Comparison of ENCODE assay signal across 9 mouse cellular contexts in the genomic region with DNA sequence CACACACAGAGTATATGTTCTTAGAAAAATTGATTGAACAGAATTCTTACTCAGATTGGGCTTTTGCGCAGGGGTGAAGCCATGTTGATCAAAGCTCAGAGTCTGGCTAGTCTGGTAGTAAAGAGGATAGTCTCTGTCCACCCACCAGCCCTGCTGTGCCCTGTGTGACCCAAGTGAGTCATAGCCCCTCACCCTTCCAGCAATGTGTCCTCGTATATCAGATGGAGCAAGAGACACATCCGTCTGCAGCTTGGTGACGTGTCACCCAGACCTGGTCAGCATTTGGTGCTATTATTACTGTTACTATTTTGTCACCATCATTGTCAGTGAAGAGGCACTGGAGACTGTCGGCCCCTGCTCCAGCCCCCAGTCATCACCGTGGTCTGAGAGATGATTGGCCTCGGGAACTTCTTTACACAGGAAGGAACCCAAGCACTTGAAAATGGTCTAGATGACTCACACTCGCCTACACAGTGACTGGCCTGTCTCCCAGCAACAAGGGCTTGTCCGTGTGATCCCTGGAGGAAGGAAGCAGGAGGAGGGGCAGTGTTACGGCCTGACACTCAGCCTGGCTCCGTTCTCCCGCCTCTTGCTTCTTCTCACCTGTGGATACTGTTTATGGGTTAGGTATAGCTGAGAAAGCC. TPM values are rescaled to one million over a fixed set of nuclear protein-coding genes. Genes with fewer than 3 reads are reported as not detected.
A peak's percentile ranks its signal among the peaks of the same experiment; 100 is the strongest.
DNase-seq lines count a peak whose midpoint lies in the region; ATAC-seq and TF ChIP-seq lines count a peak whose summit lies in the region.
"Had no signal": no experiment of that assay in that cellular context is flagged by ENCODE, and none has a peak within 500 bp of the region (broad histone marks: within the 10 kb centered on the region; RNA-seq: fewer than 3 reads in every experiment).

No protein-coding gene starts in this region.

- H3K4me3 ChIP-seq in heart, embryonic 15.5 days: no peak overlapping the region
- H3K4me3 ChIP-seq in liver, embryonic 13.5 days (replicated peaks): no peak overlapping the region
- H3K4me3 ChIP-seq in gastrocnemius, adult 2 months: no peak overlapping the region
- H3K4me3 ChIP-seq: hindbrain, embryonic 15.5 days had no signal

- intact Hi-C loops in gastrocnemius, adult 2 months (cut with DNase I): no loop called here

- peak overlapping the region; percentile 38 for H3K4me2 ChIP-seq in heart, embryonic 15.5 days
- H3K4me2 ChIP-seq in liver, embryonic 13.5 days: no peak overlapping the region
- H3K4me2 ChIP-seq: hindbrain, embryonic 15.5 days had no signal

- H3K4me1 ChIP-seq in heart, embryonic 15.5 days (replicated peaks): peaks cover 37% of the 10 kb centered on the region
- peaks cover 8% of the 10 kb centered on the region for H3K4me1 ChIP-seq in liver, embryonic 13.5 days (replicated peaks)
- H3K4me1 ChIP-seq: hindbrain, embryonic 15.5 days had no signal

- H3K9me3 ChIP-seq in heart, embryonic 15.5 days (replicated peaks): no peaks in the 10 kb centered on the region
- H3K9me3 ChIP-seq in liver, embryonic 13.5 days (replicated peaks): no peaks in the 10 kb centered on the region
- H3K9me3 ChIP-seq: hindbrain, embryonic 15.5 days had no signal

- H3K27ac ChIP-seq in heart, embryonic 15.5 days: peak overlapping the region; percentile 57
- H3K27ac ChIP-seq in liver, embryonic 13.5 days: no peak overlapping the region
- H3K27ac ChIP-seq in gastrocnemius, adult 2 months: no peak overlapping the region
- H3K27ac ChIP-seq: hindbrain, embryonic 15.5 days had no signal

- no peaks in the 10 kb centered on the region for H3K36me3 ChIP-seq in heart, embryonic 15.5 days
- no peaks in the 10 kb centered on the region for H3K36me3 ChIP-seq in liver, embryonic 13.5 days

- no peaks in the 10 kb centered on the region for H3K27me3 ChIP-seq in heart, embryonic 15.5 days
- no peaks in the 10 kb centered on the region for H3K27me3 ChIP-seq in liver, embryonic 13.5 days
- H3K27me3 ChIP-seq: hindbrain, embryonic 15.5 days had no signal

- H3K9ac ChIP-seq in heart, embryonic 15.5 days: no peak overlapping the region
- no peak overlapping the region for H3K9ac ChIP-seq in liver, embryonic 13.5 days
- H3K9ac ChIP-seq: hindbrain, embryonic 15.5 days had no signal

- 25% methylated on average over 12 of the region's 12 CpGs for WGBS in heart, embryonic 15.5 days
- WGBS in liver, embryonic 13.5 days (ENCODE audit: insufficient replicate concordance): 47% methylated on average over 12 of the region's 12 CpGs

- DNase-seq in urinary bladder, postnatal 14 days (ENCODE audit: low spot score): peak; percentile 66
- no peak for DNase-seq in urinary bladder, postnatal 10 days (ENCODE audit: low spot score)
- DNase-seq in liver, embryonic 13.5 days: no peak
- peak; percentile 40 for DNase-seq in telencephalon, adult 2 months (ENCODE audit: low read depth, low spot score)
- no peak for DNase-seq in gastrocnemius, adult 2 months
- DNase-seq in thymus, postnatal 10 days (ENCODE audit: low spot score in 2 of 2): no peak
- DNase-seq in gastrocnemius, postnatal 10 days: no peak

- ATAC-seq in heart, embryonic 15.5 days (replicated peaks; ENCODE audit: insufficient number of reproducible peaks, insufficient read depth, low FRiP score, low read depth): peak; percentile 75
- ATAC-seq in liver, embryonic 13.5 days (ENCODE audit: low read depth): peak; percentile 48

- TF ChIP-seq CTCF in gastrocnemius, adult 2 months (IDR thresholded peaks at IDR 0.05): no peak

RNA-seq across cellular contexts. Expression of gene Specc1l, which starts 41.5 kb away (rescaled TPM):
- polyA plus RNA-seq in heart, embryonic 15.5 days (2015; fragmentation: Nextera tagmentation; extraction: Ambion mirVana): 19.4 and 24.3 TPM in 2 replicates
- 5.6 and 7.5 TPM in 2 replicates for polyA plus RNA-seq in liver, embryonic 13.5 days (2015; fragmentation: Nextera tagmentation; extraction: Ambion mirVana)
- total RNA-seq in gastrocnemius, adult 2 months (2021): 10 to 100 TPM; 43.1 to 44.8 TPM
- total RNA-seq in gastrocnemius, postnatal 10 days (2021): 10 to 100 TPM; 34.3 to 36.2 TPM

Comparison
In these comparisons a context has a peak if more than half of its experiments do, and no peak if none do; other contexts are left out.
1. DNase-seq: peak in urinary bladder, postnatal 14 days (single experiment) and telencephalon, adult 2 months (single experiment); none in urinary bladder, postnatal 10 days (single experiment), liver, embryonic 13.5 days (single experiment), gastrocnemius, adult 2 months (single experiment), thymus, postnatal 10 days (0 of 2) and gastrocnemius, postnatal 10 days (single experiment).